Mouse (Mus musculus): Measurements from ENCODE around the gene Slc25a17.

- TF ChIP-seq HCFC1 (IDR thresholded peaks at IDR 0.05; ENCODE audit: borderline replicate concordance, insufficient read depth, low read length): no peak
- TF ChIP-seq ZNF384 (IDR thresholded peaks at IDR 0.05; ENCODE audit: low read depth, low read length): no peak
- TF ChIP-seq MAFK (IDR thresholded peaks at IDR 0.05; ENCODE audit: insufficient read depth, low read depth, low read length): no peak
- no peak for TF ChIP-seq ZC3H11A (IDR thresholded peaks at IDR 0.05; ENCODE audit: borderline replicate concordance, low read depth, low read length)
- TF ChIP-seq CHD2 (IDR thresholded peaks at IDR 0.05; ENCODE audit: low read depth, low read length): no peak
Measured at GRCm38 (mm10) chr15:81272305-81273053, 88.1 kb downstream of the Slc25a17 start.

Measured in ES-E14 (cell line).